Mouse (Mus musculus): ENCODE measurements around the gene Rrp1b. TPM values are rescaled to one million over a fixed set of nuclear protein-coding genes. Genes with fewer than 3 reads are reported as not detected.
"Not testable (repeated sequence)": the region's sequence is repeated elsewhere in the genome, so short reads cannot be mapped to it uniquely, and the experiment has no call there.

Rrp1b gene
- polyA plus RNA-seq, 1 experiment from 2014 or later: 65.1 TPM

GRCm38 (mm10) chr17:32052237-32053080 lies 16.6 kb downstream of the Rrp1b start:
- H3K4me1 ChIP-seq (ENCODE audit: control insufficient read depth, insufficient read depth, low read length): no peaks in the 10 kb centered on the region
- 82% methylated on average over 5 of the region's 5 CpGs for WGBS
- ATAC-seq (replicated peaks; ENCODE audit: insufficient number of reproducible peaks, low FRiP score, low TSS enrichment, low read depth) (no peak), DNase-seq (ENCODE audit: low spot score) (no peak)
- no peaks in the 10 kb centered on the region for H3K9me3 ChIP-seq (replicated peaks; ENCODE audit: control insufficient read depth, low read length)
- H3K4me3 ChIP-seq (ENCODE audit: low read depth, low read length): no peak overlapping the region
- H3K27me3 ChIP-seq (ENCODE audit: control insufficient read depth, insufficient read depth, low read length): no peaks in the 10 kb centered on the region
- H3K27ac ChIP-seq (replicated peaks; ENCODE audit: low read depth, low read length): no peak overlapping the region
- H3K4me2 ChIP-seq (ENCODE audit: low read depth, low read length): no peak overlapping the region
- H3K36me3 ChIP-seq (replicated peaks; ENCODE audit: control insufficient read depth, insufficient read depth, low read depth, low read length): peaks cover 14% of the 10 kb centered on the region
- H3K9ac ChIP-seq (replicated peaks; ENCODE audit: low read length): no peak overlapping the region

DNA sequence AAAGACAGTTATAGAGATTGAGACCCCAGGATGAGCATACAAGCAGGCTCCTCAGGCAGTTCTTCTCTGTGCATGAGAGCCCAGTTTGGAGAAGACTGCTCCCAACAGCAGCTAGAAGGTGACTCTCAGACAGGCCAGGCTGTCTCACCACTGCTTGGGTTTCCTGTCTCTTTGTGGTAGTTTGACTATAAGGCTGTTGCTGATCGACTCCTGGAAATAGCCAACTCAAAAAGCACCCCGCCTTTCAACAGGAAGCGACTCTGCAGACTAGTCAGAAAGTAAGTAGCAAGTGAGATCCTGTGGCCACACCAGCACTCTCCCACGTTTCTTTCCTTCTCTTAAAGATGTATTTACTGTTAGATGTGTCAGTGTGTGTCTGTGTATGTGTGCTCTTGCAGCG lies 17.8 kb downstream of the Rrp1b start:
- WGBS: 90% methylated on average over 5 of the region's 5 CpGs
- Histone ChIP-seq H3K4me2 (ENCODE audit: low read depth, low read length) (no peak overlapping the region), H3K27me3 (ENCODE audit: control insufficient read depth, insufficient read depth, low read length) (no peaks in the 10 kb centered on the region), H3K27ac (replicated peaks; ENCODE audit: low read depth, low read length) (no peak overlapping the region), H3K9ac (replicated peaks; ENCODE audit: low read length) (no peak overlapping the region), H3K4me3 (ENCODE audit: low read depth, low read length) (no peak overlapping the region), H3K36me3 (replicated peaks; ENCODE audit: control insufficient read depth, insufficient read depth, low read depth, low read length) (peaks cover 15% of the 10 kb centered on the region), H3K4me1 (ENCODE audit: control insufficient read depth, insufficient read depth, low read length) (no peaks in the 10 kb centered on the region), H3K9me3 (replicated peaks; ENCODE audit: control insufficient read depth, low read length) (no peaks in the 10 kb centered on the region)
- DNase-seq (ENCODE audit: low spot score) (no peak), ATAC-seq (replicated peaks; ENCODE audit: insufficient number of reproducible peaks, low FRiP score, low TSS enrichment, low read depth) (no peak)

DNA sequence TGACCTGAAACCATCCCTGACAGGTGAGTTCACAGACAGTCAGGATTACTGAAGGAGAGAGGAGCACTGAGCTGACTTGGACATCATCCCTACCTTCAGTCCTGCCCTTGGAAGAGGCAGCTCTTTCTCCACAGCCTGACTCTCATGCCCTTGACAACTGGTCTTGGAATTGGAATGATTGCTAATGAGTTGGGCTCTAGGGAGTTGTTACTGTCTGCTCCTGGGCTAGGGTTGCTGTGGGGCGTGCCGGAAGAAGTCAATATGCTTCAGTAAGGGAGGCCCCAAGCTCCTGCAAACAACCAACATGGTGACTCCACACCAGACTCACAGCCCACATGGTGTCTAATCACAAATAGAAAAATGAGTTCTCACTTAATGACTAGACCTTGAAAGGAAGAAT lies 21.9 kb downstream of the Rrp1b start:
- no peak overlapping the region for H3K4me3 ChIP-seq (ENCODE audit: low read depth, low read length)
- no peaks in the 10 kb centered on the region for H3K9me3 ChIP-seq (replicated peaks; ENCODE audit: control insufficient read depth, low read length)
- no peak overlapping the region for H3K27ac ChIP-seq (replicated peaks; ENCODE audit: low read depth, low read length)
- no peak for DNase-seq (ENCODE audit: low spot score)
- ATAC-seq (replicated peaks; ENCODE audit: insufficient number of reproducible peaks, low FRiP score, low TSS enrichment, low read depth): no peak
- peaks cover 22% of the 10 kb centered on the region for H3K36me3 ChIP-seq (replicated peaks; ENCODE audit: control insufficient read depth, insufficient read depth, low read depth, low read length)
- H3K27me3 ChIP-seq (ENCODE audit: control insufficient read depth, insufficient read depth, low read length): no peaks in the 10 kb centered on the region
- 90% methylated on average over 2 of the region's 2 CpGs for WGBS
- no peaks in the 10 kb centered on the region for H3K4me1 ChIP-seq (ENCODE audit: control insufficient read depth, insufficient read depth, low read length)
- H3K4me2 ChIP-seq (ENCODE audit: low read depth, low read length): no peak overlapping the region
- no peak overlapping the region for H3K9ac ChIP-seq (replicated peaks; ENCODE audit: low read length)

DNA sequence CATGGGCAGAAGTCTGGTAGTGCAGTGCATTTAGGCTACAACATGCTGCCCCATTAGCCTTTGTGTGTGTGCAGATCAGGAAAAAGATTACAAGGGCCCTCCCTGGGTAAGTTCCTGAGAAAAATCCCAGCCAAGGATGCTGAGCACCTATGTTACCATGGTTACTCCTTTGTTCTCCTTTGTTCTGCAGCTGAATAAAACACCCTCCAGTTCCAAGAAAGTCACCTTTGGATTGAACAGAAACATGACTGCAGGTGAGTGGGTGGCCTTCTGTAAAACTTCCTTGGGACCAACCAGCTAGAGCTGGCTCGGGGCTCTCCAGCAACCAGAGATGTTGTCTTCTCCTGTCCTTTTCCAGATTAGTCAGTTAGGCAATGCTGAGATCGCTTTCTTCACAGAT lies 23.2 kb downstream of the Rrp1b start:
- Histone ChIP-seq H3K4me3 (ENCODE audit: low read depth, low read length) (no peak overlapping the region), H3K9me3 (replicated peaks; ENCODE audit: control insufficient read depth, low read length) (no peaks in the 10 kb centered on the region), H3K4me1 (ENCODE audit: control insufficient read depth, insufficient read depth, low read length) (no peaks in the 10 kb centered on the region), H3K27me3 (ENCODE audit: control insufficient read depth, insufficient read depth, low read length) (no peaks in the 10 kb centered on the region), H3K4me2 (ENCODE audit: low read depth, low read length) (no peak overlapping the region), H3K27ac (replicated peaks; ENCODE audit: low read depth, low read length) (no peak overlapping the region), H3K9ac (replicated peaks; ENCODE audit: low read length) (no peak overlapping the region), H3K36me3 (replicated peaks; ENCODE audit: control insufficient read depth, insufficient read depth, low read depth, low read length) (peaks cover 22% of the 10 kb centered on the region)
- no peak for DNase-seq (ENCODE audit: low spot score)
- ATAC-seq (replicated peaks; ENCODE audit: insufficient number of reproducible peaks, low FRiP score, low TSS enrichment, low read depth): no peak
- 91% methylated on average over 2 of the region's 2 CpGs for WGBS

GRCm38 (mm10) chr17:32061219-32061618 lies 25.3 kb downstream of the Rrp1b start:
- H3K27me3 ChIP-seq (ENCODE audit: control insufficient read depth, insufficient read depth, low read length): no peaks in the 10 kb centered on the region
- WGBS: 95% methylated on average over 14 of the region's 14 CpGs
- no peaks in the 10 kb centered on the region for H3K9me3 ChIP-seq (replicated peaks; ENCODE audit: control insufficient read depth, low read length)
- H3K27ac ChIP-seq (replicated peaks; ENCODE audit: low read depth, low read length): no peak overlapping the region
- H3K9ac ChIP-seq (replicated peaks; ENCODE audit: low read length): no peak overlapping the region
- ATAC-seq (replicated peaks; ENCODE audit: insufficient number of reproducible peaks, low FRiP score, low TSS enrichment, low read depth) (no peak), DNase-seq (ENCODE audit: low spot score) (no peak)
- H3K4me1 ChIP-seq (ENCODE audit: control insufficient read depth, insufficient read depth, low read length): no peaks in the 10 kb centered on the region
- H3K36me3 ChIP-seq (replicated peaks; ENCODE audit: control insufficient read depth, insufficient read depth, low read depth, low read length): peaks cover 19% of the 10 kb centered on the region
- no peak overlapping the region for H3K4me3 ChIP-seq (ENCODE audit: low read depth, low read length)
- H3K4me2 ChIP-seq (ENCODE audit: low read depth, low read length): no peak overlapping the region

GRCm38 (mm10) chr17:32063654-32064053 lies 27.8 kb downstream of the Rrp1b start:
- H3K9me3 ChIP-seq (replicated peaks; ENCODE audit: control insufficient read depth, low read length): no peaks in the 10 kb centered on the region
- no peaks in the 10 kb centered on the region for H3K27me3 ChIP-seq (ENCODE audit: control insufficient read depth, insufficient read depth, low read length)
- no peak overlapping the region for H3K9ac ChIP-seq (replicated peaks; ENCODE audit: low read length)
- H3K36me3 ChIP-seq (replicated peaks; ENCODE audit: control insufficient read depth, insufficient read depth, low read depth, low read length): peaks cover 9% of the 10 kb centered on the region
- H3K4me1 ChIP-seq (ENCODE audit: control insufficient read depth, insufficient read depth, low read length): no peaks in the 10 kb centered on the region
- no peak overlapping the region for H3K27ac ChIP-seq (replicated peaks; ENCODE audit: low read depth, low read length)
- H3K4me2 ChIP-seq (ENCODE audit: low read depth, low read length): no peak overlapping the region
- H3K4me3 ChIP-seq (ENCODE audit: low read depth, low read length): no peak overlapping the region
- 73% methylated on average over 2 of the region's 2 CpGs for WGBS
- DNase-seq (ENCODE audit: low spot score): no peak
- no peak for ATAC-seq (replicated peaks; ENCODE audit: insufficient number of reproducible peaks, low FRiP score, low TSS enrichment, low read depth)

GRCm38 (mm10) chr17:32064762-32065161 lies 28.9 kb downstream of the Rrp1b start:
- not testable (repeated sequence) for H3K36me3 ChIP-seq (replicated peaks; ENCODE audit: control insufficient read depth, insufficient read depth, low read depth, low read length); H3K4me1 ChIP-seq (ENCODE audit: control insufficient read depth, insufficient read depth, low read length); H3K27ac ChIP-seq (replicated peaks; ENCODE audit: low read depth, low read length); DNase-seq (ENCODE audit: low spot score); H3K4me3 ChIP-seq (ENCODE audit: low read depth, low read length); H3K27me3 ChIP-seq (ENCODE audit: control insufficient read depth, insufficient read depth, low read length); H3K9me3 ChIP-seq (replicated peaks; ENCODE audit: control insufficient read depth, low read length); ATAC-seq (replicated peaks; ENCODE audit: insufficient number of reproducible peaks, low FRiP score, low TSS enrichment, low read depth); H3K4me2 ChIP-seq (ENCODE audit: low read depth, low read length); H3K9ac ChIP-seq (replicated peaks; ENCODE audit: low read length)
- 76% methylated on average over 8 of the region's 8 CpGs for WGBS

- Histone ChIP-seq H3K9me3 (replicated peaks; ENCODE audit: control insufficient read depth, low read length) (no peaks in the 10 kb centered on the region), H3K4me3 (ENCODE audit: low read depth, low read length) (no peak overlapping the region), H3K36me3 (replicated peaks; ENCODE audit: control insufficient read depth, insufficient read depth, low read depth, low read length) (no peaks in the 10 kb centered on the region), H3K27me3 (ENCODE audit: control insufficient read depth, insufficient read depth, low read length) (no peaks in the 10 kb centered on the region), H3K4me1 (ENCODE audit: control insufficient read depth, insufficient read depth, low read length) (no peaks in the 10 kb centered on the region), H3K27ac (replicated peaks; ENCODE audit: low read depth, low read length) (no peak overlapping the region), H3K4me2 (ENCODE audit: low read depth, low read length) (no peak overlapping the region), H3K9ac (replicated peaks; ENCODE audit: low read length) (no peak overlapping the region)
- WGBS: 77% methylated on average over 9 of the region's 9 CpGs
- DNase-seq (ENCODE audit: low spot score) (no peak), ATAC-seq (replicated peaks; ENCODE audit: insufficient number of reproducible peaks, low FRiP score, low TSS enrichment, low read depth) (no peak)
These were observed 31.6 kb downstream of the Rrp1b start for GRCm38 (mm10) chr17:32067541-32067940.
